Mouse (Mus musculus) CD4-positive helper T cell, adult 2 months (primary cell): ENCODE data around the gene Ly6g6f.

Source experiments
- DNase-seq: peaks from one replicate; pipeline ENCODE4 v3.0.0-alpha.2; 2012; ENCODE audit warnings: low read depth, missing footprints, low spot score

Ly6g6f gene

DNA sequence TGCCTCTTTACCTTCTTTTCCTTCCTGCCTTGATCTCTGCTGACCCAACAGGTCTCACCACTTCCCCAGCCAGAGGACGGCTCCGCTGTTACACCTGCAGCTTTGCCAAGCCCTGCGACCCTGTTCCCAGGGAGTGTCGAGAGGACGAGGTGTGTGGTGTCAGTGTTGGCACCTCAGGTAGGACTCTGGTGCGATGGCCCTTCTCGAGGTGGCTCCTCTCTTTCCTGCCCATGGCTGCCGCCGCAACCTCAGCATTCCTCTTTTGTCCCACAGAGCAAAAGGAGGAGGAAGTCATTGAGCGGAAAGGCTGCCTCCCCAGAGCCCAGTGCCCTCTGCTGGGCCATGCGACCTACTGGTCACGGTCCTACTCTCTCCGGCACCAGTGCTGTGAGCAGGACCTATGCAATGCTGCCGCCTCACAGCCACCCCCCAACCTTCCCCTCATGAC lies 7.6 kb downstream of the Ly6g6f start, which contains the start of gene Ly6g6d:
Gene Ly6g6d, minus strand, starts transcription at position 280 of the 448 bp plus-strand sequence.
- DNase-seq = no peak

DNA sequence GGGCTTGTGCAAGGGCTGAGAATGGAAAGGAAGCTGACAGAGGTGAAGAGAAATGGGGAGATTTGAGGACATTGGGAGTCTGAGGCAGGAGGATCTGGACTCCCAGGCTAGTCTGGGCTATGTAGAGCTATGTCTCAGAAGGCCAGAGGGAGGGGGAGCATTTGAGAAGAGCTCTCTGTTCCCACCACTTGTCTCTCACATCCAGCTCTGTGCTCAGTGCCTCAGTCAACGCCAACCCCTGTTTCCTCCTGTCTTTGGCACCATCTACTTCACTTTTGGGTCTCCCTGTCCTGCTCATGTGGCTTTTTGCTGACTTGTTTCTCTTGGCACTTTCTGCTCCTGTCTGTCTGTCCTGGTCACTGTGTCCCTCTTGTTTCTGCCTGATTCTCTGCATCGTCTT lies 8.1 kb downstream of the Ly6g6f start:
- DNase-seq = no peak

DNA sequence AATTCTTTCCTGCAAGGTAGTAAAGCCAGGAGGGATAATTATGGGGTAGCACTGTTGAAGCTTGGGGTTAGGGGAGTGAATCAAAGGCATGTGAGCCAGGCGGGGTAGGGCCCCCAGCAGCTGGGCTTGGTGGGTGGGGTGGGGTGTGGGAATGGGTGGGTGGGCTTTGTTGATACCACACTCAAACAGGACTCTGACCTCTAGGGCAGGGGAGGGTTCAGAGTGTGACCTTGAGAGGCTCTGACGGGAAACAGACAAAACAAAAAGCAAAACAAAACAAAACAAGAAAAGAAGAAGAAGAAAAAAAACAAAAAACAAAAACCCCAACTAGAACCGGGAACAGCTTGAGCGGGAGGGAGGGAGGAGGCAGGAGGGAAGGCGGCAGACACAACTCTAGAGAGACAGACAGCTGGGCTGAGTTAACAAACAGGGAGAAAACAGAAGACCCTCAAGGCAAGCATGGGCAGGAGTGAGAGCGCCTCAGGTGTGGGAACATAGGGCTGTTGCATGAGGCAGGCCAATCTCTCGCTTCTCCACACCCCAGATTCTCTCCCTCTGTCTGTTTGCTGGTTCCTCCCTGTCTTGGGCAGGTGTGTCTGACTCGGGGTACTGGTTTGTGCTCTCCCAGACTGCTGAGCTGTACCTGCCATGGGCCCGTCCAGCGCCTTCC lies 8.8 kb downstream of the Ly6g6f start, which contains the start of gene Ly6g6e:
Gene Ly6g6e, plus strand, starts transcription at position 396 of the 670 bp plus-strand sequence.
- no peak for DNase-seq

DNA sequence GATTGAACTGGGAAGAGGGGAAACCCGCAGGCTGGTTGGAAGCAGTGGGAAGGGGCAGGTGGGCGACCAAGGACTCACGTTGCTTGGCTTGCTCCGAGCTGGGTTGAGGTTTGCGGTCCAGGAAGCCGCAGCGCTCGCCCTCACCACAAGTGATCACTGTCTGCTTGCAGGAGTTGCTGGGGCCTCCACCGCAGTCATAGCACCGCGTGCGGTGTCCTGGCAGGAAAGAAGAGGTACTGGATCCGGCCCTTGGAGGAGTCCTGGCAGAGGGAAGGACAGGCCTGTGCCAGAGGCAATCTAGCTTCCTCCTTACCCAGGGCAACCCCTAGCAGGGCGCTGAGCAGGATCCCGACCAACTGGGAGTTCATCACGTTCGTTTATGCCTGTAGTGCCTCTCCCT lies 11.3 kb downstream of the Ly6g6f start:
- peak; percentile 31 for DNase-seq

DNA sequence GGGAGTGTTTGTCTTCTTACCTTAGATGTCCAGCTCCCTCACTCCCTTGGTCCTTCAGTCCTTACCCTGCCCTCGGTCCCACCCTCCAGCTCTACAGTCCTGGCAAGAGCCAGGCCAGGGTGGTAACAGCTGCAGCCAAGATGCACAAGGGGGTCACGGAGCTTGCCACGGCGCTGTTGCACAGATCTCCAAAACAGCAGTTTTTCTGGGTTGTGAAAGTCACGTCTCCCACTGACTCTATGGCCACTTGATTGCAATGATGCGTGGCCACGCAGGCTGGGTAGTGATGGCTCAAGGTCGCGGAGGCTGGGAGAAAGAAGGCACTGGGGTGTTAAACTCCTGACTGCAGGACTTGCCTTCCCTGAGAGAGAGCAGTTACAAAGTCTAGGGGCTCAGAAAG lies 14.0 kb downstream of the Ly6g6f start:
- DNase-seq = no peak

DNA sequence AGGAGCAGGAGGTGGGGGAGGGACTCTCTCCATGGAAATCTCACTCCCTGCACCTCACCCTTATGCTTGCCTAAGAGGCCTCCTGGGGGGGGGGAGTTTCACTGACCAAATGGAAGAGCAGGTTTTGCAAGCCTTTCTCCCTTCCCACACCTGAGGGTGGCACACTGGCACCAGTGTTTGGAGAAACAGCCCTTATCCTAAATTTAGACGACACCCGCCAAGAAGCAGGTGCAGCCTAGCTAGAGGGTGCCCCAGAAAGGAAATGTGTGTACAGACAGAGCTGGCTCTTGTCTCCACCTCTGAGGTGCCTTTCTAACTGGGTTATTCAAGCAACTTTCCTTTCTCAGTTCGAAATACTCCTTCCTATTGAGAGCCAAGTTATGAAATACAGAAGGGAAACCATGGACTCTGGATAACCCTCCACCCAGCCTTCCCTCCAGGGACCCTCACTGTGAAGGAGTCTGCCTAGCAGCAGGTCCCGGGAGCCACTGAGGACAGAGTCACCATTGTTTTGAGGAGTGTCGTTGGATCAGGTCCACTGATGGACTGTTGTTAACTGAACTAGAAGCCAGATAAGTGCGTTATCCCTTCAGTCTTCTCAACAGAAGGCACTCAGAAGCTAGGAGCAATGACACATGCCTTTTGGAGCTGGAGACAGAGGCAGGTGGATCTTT lies 14.7 kb downstream of the Ly6g6f start:
- DNase-seq = no peak

DNA sequence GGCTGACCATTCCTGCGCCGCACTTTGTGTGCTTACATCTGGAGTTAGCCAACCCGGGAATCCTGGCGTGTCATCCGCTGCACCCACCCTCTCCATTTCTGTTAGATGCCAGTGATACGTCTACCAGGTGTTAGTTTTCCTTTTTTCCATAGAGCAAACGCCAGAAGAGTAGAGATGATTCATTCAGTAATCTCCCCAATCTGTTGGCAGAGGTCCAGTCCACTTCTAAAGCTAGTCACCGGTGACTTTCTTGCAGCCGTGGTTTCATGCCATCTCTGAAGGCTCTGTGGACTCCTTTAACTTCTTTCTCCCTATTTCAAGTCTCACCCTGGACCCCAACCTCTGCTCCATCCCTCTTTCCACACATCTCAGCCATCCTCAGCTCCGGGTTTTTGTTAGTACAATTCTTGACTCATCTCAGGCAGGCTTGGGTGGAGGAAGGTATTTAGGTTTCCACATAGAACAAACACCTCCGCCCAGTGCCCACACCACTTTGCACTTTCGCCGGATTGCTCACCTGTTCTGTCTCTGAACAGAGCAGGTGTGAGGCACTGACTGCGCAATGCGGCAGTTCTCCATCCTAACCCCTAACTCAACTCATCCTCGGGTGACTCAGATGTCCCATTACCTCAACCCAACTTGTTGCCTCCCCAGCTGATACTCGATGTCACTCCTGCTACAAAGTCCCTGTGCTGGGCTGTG lies 17.0 kb downstream of the Ly6g6f start:
- DNase-seq = peak; percentile 31

DNA sequence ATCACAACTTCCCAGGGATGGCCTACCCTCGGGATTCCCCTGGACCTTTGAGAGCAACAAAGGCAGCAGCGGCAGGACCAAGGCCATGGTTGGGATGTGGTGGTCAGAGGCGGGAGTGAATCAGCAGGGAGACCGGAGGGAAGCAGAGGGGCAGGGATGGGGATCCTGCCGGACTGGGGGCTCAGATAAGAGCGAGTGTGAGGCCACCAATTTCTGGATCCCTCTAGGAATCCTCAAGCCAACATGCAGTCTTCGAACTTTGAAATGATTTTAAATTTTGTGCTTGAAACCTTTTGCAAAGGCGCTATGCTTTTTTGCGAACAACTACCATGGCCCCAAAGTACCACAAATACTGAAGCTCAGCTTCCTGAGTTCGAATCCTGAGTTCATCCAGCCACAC lies 19.3 kb downstream of the Ly6g6f start, which contains the start of gene Mpig6b:
Gene Mpig6b, minus strand, starts transcription at position 101 of the 400 bp plus-strand sequence.
- DNase-seq = no peak

DNA sequence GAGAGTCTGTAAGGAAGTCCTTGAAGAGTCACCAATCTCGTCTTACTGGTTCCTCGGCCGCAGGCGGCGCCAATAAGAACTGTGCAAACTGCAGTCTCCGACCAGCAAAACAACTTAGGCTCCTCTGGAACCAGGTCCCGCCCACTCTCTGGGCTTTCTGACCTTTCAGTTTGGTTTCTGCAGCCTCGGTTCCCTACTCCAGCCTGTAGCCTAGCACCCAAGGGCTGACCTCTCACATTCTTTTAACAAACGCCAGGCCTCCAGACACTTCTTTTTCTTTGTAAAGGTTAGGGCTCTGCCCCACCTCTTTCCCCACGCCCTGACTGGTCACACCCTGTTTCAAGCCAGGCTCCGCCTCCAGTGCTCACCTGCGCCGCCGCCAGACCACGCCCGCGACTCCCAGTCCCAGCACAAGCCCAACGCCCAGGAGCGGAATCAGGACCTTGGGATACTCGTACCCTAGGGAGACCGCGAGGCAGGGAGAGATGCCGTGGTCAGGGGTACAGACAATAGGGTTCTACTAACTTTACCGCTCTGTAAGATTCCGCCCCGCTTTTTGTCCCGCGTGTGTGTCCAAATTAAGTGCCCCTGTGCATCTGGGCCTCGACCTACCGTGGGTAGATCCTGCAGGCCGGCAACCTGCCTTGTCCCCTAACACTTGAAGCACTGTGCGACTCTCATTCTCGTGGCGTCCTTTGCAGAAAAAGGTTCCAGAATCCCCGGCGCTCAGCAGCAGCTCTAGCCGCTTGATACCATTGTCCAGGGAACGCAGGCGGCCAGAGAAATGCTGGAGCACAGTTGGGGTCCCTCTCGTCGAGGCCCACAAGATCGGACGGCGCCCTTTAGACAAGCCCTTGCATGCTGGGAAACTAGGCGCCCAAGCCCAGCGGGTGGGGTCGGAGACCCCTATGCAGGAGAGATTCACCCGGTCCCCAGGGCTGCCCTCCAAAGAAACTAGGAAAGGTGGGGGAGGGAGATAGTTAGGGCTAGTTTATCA lies 20.2 kb downstream of the Ly6g6f start, which contains the start of gene Ly6g6c:
Gene Ly6g6c, plus strand, starts transcription at position 438 of the 997 bp plus-strand sequence.
- DNase-seq = peak; percentile 45

DNA sequence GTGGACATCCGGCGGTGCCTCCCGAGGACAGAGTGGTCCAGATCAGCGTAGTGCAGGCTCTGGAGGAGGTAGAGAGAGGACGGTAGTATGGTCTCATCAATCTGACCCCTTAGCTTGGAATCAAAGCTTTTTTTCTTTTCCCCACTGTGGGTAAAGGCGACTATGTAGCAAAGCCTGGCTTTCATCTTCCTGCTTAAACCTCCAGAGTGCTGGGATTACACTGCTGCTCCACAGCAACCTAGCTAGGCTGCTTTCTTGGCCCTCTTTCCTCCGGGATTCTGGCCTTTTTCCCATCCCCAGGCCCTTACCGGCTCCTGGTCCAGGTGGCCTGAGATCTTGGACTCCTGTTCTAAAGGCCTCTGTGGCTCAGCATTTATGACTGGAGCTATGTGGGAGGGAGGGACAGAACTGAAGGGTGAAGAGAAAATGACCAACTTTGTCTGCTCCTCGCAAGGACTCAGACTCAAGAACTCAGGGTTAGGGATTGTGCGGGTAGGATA lies 21.0 kb downstream of the Ly6g6f start:
- no peak for DNase-seq

DNA sequence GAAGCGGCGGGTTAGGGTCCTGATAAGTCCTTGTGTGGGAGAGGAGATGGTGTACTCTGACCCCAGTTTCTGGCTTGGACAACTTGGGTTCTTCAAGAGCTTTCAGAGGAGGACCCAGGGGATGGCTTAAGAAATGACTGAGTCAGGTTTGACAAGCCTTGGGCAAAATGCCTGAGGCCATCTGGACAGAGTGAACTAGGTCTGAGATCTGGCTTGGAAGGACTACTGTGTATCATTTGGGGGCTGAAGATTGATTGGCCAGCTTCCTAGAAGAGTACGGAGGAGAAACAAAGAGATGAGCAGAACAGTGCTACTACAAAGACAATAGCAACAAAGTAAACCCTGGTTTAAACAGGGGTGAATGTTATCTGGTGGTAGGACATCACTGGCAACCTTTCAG lies 21.9 kb downstream of the Ly6g6f start:
- no peak for DNase-seq

DNA sequence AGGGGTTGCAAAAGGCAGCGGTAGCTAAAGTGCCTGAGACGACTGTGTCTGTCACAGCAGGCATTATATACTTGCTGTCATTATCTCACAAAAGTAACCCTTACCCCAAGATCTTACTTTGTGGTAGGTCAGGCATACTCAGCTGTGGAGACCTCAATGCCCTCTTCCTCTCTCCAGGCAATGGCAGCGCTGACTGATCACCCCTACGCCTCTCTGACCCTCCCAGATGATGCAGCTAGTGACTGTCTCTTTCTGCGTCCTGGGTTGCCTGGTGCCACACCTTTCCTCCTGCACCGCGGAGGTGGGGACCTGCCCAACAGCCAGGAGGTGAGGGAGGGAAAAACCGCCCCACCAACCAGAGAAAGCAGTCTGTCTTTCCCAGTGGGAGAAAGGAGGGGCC lies 24.1 kb downstream of the Ly6g6f start:
- no peak for DNase-seq

DNA sequence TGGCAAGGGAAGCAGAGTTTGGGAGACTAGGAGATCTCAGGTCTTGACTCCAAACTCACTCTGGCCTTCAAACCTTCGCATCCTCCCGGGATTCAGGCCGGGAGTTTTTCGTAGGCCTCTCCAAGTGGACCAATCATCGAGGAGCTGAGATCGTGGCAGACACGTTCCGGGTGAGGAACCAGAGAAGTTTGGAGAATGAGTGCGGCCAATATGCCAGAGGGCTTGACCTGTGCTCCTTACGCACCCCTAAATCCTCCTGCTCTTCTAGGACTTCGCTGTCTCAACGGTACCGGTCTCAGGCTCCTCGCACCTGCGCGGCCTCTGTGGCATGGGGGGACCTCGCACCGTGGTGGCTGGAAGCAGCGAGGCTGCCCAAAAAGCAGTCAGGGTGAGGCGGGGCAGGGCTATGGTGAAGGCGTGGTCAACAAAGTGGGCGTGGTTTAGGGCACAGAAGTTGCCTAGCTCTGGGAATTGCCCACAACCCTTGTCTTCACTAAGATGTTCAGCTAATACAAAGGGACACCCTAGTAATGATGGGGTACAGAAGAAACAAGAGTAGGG lies 24.6 kb downstream of the Ly6g6f start:
- DNase-seq = no peak

DNA sequence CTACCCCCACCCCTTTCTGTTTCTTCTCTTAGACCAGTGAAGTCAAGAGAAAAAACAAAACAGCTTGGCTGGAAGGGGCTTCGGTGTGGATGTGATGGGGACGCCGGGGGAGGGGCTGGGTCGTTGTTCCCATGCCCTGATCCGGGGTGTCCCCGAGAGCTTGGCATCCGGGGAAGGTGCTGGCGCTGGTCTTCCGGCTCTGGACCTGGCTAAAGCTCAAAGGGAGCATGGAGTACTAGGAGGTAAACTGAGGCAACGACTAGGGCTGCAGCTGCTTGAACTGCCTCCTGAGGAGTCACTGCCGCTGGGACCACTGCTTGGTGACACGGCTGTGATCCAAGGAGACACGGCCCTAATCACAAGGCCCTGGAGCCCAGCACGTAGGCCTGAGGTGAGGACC lies 25.3 kb downstream of the Ly6g6f start:
- DNase-seq = no peak

DNA sequence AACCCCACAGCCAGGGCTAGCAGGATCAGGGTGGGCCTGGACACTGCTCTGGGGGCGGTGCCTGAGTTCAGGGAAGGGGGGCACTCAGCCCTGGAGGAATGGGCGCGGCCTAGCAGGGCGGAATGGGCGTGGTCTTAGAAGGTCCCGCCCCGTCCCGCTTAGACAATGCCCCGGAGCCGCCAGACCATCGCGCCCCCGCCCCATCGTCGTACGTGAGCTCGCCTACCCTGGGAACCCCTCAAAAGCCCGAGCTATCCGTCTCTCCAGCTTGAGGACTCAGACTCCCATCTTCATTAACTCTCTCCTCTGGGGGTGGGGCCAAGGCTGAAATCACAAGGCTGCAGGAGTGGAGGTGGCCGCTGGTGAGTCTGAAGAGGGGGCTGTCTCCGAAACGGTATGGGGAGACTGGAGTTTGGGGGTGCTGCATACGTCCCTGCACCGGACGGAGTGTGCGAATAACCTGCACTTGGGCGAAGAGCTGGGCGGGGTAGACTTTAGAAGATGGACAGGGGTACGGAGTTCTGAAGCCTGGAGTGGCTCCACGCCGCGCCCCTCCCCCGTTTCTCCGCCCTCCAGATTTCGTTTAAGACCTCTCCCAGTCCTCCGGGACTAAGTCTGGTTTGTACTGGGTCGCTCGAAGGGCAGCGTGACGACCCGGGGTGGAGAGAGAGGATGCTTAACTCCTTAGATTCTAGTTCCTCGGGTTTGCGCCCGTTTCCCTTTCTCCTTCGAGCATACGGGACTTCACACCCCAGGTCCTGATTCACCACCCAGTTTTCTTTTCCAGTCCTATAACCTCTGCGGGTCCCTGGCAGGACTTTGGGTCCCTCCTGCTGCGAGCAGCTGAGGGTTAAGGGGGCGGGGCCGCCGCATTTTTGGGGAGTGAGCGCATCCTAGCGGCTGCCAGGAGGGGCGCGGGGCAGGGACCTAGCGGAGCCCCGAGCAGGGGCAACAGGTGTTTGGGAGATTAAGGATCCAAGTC lies 26.2 kb downstream of the Ly6g6f start, which contains the start of gene Ddah2:
Gene Ddah2, plus strand, starts transcription at position 125 of the 982 bp plus-strand sequence.
- DNase-seq = peak; percentile 84

DNA sequence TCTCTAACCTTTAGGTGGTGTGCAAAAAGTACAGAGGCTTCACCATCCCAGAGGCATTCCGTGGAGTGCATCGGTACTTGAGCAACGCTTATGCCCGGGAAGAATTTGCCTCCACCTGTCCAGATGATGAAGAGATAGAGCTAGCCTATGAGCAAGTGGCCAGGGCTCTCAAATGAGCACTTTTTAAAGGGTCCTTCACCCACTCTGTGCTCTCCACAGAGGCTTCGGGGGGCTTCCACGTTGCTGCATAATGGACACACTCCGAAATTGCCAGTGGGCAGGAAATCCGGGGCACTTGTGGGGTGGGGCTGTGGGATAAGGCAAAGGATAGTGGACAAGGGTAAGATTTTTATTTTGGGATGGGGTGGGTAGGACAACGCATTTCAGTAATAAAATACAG lies 27.1 kb downstream of the Ly6g6f start:
- no peak for DNase-seq

DNA sequence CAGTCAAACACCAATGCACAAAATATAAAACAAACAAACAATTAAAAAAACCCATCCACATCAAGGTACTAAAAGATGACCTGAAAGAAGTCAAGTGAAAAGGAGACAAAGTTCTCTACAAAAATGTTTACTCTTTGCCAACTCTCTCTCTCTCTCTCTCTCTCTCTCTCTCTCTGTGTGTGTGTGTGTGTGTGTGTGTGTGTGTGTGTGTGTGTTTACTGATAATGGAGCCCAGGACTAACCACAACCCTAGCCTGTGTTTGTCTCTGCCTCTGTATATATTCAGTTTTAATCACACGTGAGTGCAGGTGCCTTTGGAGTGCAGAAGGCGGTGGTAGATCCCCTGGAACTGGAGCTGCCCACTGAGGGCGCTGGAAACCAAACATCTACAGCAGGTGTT lies 28.3 kb downstream of the Ly6g6f start:
- DNase-seq = no peak

DNA sequence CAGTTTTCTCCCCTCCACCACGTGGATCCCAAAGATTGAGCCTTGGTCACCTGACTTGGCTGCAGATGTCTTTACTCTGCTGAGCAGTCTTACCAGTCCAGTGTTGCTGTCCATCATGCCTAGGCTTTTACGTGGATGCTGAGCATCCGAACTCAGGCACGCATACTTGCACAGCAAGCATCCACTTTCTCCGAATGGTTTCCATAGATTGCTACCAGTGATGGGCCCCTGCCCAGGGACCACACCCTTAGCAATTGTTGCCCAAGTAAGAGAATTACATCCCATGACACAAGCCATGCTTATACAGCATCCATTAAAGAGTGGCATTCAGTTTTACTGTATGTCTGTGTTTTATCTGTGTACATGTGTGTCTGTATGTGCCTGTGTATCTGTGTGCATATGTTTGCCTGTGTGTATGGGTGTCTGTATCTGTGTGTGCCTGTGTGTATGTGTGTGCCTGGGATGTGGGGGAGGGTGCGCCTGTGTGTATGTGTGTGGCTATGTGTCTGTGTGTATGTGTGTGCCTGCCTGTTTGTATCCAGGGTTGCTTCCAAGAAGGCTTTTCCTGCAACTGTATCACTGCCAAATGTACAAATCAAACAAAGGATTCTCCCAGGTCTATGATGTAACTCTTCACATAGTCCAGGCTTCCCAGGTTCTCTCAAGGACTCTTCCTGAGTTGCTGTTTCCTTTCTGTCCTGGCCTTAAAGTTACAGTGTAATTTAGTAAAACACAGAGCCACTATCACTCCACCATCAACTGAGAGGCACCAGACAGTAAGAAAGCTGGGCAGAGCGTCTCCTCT lies 29.5 kb downstream of the Ly6g6f start:
- no peak for DNase-seq
